Mouse (Mus musculus) thymus, adult 2 months (tissue): ENCODE measurements at regions not wholly inside any gene's neighbourhood (a gene's known extent, or its start where the extent isn't known, plus 50 kb on each side); places are given as distances from the start of the nearest gene placed in this dataset.

Source experiments
- DNase-seq: peaks from one replicate; pipeline ENCODE4 v3.0.0; 2021
- H3K27ac ChIP-seq: fragments of 200-500 bp; 2 replicates; pipeline ENCODE4 v1.5.1; 2012; ENCODE audit warnings: low read length, control low read depth; ENCODE audit not compliant: control insufficient read depth, insufficient read depth
- H3K27me3 ChIP-seq: fragments of 200-500 bp; 2 replicates; pipeline ENCODE4 v1.6.1; 2012; ENCODE audit warnings: mild to moderate bottlenecking, low read length, moderate library complexity, mixed read lengths; ENCODE audit not compliant: control insufficient read depth, insufficient read depth
- H3K36me3 ChIP-seq: fragments of 200-500 bp; 2 replicates; pipeline ENCODE4 v1.6.1; 2012; ENCODE audit warnings: mild to moderate bottlenecking, low read length, moderate library complexity; ENCODE audit not compliant: control insufficient read depth, insufficient read depth
- H3K4me1 ChIP-seq: fragments of 200-500 bp; replicated peaks from 2 replicates; pipeline ENCODE4 v1.6.1; 2012; ENCODE audit warnings: low read length; ENCODE audit not compliant: control insufficient read depth, insufficient read depth
- H3K4me3 ChIP-seq: fragments of 200-500 bp; 2 replicates; pipeline ENCODE4 v1.5.1; 2012; ENCODE audit warnings: mild to moderate bottlenecking, low read length, control low read depth, moderate library complexity; ENCODE audit not compliant: control insufficient read depth, insufficient read depth
- CTCF ChIP-seq: fragments of 200-500 bp; IDR thresholded peaks from 2 replicates; pipeline ENCODE4 v1.5.1; 2012; ENCODE audit warnings: mild to moderate bottlenecking, control low read depth, low read length, moderate library complexity, borderline replicate concordance; ENCODE audit not compliant: control insufficient read depth, poor library complexity, insufficient read depth; ENCODE audit errors: extremely low read depth
- POLR2A ChIP-seq: fragments of 200-500 bp; IDR thresholded peaks from 2 replicates; pipeline ENCODE4 v1.6.1; 2012; ENCODE audit warnings: mild to moderate bottlenecking, low read length, control low read depth, moderate library complexity; ENCODE audit not compliant: control insufficient read depth, poor library complexity, insufficient read depth; ENCODE audit errors: extremely low read depth
- WGBS: fragments of 180-500 bp; shearing (Covaris S2); methylation state at CpG from one replicate; pipeline ENCODE4 v1.1.7; 2018; 5-methylcytosine and 5-hydroxymethylcytosine counted together

DNA sequence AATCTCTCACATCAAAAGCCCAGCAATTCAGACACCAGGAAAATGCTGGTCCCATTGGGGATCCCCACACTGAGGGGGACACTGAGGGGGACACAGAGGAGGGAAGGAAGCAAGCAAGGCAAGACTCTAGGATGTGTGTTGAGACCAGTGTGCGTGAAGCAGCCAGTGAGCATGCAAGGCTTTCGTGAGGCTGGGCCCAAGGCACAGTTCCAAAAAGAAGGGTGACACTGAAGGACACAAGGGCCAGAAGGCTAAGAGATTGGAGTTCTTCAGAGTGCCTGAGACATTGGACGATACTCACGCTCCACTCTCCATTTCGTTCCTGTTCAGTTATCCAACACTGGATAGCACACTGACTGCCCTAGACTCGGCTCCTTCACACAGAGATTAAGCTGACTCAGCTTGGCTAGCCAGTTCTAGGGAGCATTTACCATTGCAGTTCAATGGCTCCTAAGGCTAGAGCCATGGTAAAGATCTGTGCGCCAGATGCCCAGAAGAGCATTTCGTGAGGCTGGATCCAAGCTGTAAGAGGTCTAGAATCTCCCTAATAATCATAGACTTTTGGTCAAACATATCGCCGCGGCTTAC lies 150.1 kb downstream of the Zfp36l1 start:
- Histone ChIP-seq H3K27me3 (no peaks in the 10 kb centered on the region), H3K4me1 (peaks cover 15% of the 10 kb centered on the region), H3K4me3 (no peak overlapping the region), H3K27ac (no peak overlapping the region), H3K36me3 (no peaks in the 10 kb centered on the region)
- TF ChIP-seq CTCF (no peak), POLR2A (no peak)
- no peak for DNase-seq
- 98% methylated on average over 11 of the region's 11 CpGs for WGBS

DNA sequence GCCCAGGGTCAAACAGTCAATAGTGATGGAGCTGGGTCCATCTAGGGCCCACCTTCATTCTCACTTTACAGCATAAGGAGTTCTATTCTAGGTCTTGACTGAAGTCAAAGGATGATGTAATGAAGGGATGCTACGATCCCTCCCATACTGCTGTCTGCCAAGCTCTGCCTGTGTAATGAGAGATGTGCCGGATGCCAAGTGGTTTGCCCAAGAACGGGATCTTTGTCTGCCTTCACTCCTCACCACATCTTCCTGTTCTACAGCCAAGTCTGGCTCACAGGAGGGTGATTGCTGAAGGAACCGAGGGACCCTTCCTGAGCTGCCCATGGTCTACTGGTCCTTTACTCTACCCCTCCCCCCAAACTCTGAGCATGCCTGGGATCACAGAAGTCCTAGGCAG lies 150.9 kb downstream of the Zfp36l1 start:
- 52% methylated on average over 4 of the region's 4 CpGs for WGBS
- DNase-seq, result no peak
- peaks cover 15% of the 10 kb centered on the region for H3K4me1 ChIP-seq
- H3K27ac ChIP-seq, result no peak overlapping the region
- H3K27me3 ChIP-seq, result no peaks in the 10 kb centered on the region
- no peak overlapping the region for H3K4me3 ChIP-seq
- no peaks in the 10 kb centered on the region for H3K36me3 ChIP-seq
- TF ChIP-seq CTCF (no peak), POLR2A (no peak)

DNA sequence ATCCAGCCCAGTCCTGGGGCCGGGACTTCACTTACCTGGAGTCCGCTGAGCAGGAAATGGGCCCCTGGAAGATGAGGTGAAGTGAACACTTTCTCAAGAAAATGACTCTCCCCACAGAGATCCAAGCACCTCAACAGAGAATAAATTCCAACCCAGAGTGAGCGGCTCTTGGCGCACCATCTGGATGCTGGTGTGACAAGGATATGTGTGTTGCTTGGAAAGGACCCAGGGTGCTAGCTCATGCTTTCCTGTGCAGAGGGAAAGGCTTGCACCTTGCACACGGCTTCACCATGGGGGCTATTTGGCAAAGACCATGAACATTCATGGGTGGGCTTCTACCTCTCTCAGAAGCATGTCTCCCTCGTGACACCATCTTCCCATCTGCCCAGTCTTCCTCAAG lies 151.7 kb downstream of the Zfp36l1 start:
- TF ChIP-seq POLR2A (no peak), CTCF (no peak)
- no peak overlapping the region for H3K27ac ChIP-seq
- H3K27me3 ChIP-seq, result no peaks in the 10 kb centered on the region
- DNase-seq, result no peak
- peaks cover 15% of the 10 kb centered on the region for H3K4me1 ChIP-seq
- no peak overlapping the region for H3K4me3 ChIP-seq
- no peaks in the 10 kb centered on the region for H3K36me3 ChIP-seq
- 93% methylated on average over 6 of the region's 6 CpGs for WGBS

DNA sequence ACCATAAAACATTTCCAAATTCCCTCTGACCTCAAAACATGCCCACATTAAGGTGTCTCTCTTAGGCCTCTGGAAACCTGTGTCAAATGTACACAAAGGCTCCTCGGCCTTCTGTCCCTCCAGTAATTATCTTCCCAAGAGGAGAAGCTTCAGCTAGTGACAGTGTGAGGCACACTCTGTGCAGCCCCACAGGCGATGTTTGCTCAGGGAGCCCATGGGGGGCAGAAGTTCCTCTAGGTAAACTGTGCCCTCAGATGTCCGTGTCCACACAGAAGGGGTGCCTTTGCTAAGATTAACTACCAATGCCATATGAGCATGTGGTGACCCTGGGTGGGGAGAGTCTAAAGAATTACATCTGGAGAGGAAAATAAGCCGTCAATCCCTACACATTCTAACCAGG lies 152.4 kb downstream of the Zfp36l1 start:
- H3K27me3 ChIP-seq, result no peaks in the 10 kb centered on the region
- H3K36me3 ChIP-seq, result no peaks in the 10 kb centered on the region
- no peak for TF ChIP-seq CTCF
- no peak for TF ChIP-seq POLR2A
- WGBS, result 86% methylated on average over 4 of the region's 4 CpGs
- no peak overlapping the region for H3K4me3 ChIP-seq
- no peak for DNase-seq
- peaks cover 8% of the 10 kb centered on the region; the same call in 1 of the 2 replicates for H3K4me1 ChIP-seq
- no peak overlapping the region for H3K27ac ChIP-seq

DNA sequence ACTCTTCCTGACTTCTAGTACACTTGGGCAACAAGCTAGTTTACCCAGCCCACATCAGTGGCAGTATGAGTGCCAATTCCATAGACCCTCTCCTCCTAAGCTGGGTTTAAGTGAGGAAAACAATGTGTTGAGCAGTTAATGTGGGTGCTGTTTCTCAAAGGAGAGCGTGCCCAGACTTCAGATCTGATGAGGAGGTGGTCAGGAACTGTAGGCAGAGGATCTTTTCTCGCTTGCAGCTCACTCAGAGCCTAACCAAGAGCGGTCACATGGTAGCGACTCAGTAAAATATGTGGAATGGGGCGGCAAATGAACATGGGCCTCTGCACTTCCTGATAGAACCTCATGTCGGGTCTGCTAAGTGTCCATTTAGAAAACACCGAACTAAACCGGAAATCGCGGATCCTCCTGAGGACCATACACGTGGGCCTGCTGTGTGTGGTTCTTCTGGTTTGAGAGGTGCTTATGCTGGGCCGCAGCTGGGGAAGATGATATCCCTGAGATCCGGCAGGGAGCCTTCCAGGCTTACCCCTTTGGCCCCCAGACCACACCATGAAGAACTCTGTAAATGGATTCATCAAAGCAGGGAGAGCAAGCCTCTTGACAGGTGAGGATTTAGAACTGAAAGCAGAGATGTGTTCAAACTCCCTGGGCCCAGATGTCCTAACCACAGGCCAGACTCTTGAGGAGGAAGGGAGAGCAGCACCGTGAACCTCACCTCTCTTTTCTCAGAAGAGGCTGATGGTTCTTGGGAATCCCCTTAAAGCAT lies 153.1 kb downstream of the Zfp36l1 start:
- no peaks in the 10 kb centered on the region for H3K27me3 ChIP-seq
- TF ChIP-seq POLR2A, result no peak
- no peak for TF ChIP-seq CTCF
- no peaks in the 10 kb centered on the region for H3K36me3 ChIP-seq
- H3K4me3 ChIP-seq, result no peak overlapping the region
- WGBS, result 58% methylated on average over 14 of the region's 14 CpGs
- DNase-seq, result no peak
- peaks cover 6% of the 10 kb centered on the region; the same call in 1 of the 2 replicates for H3K4me1 ChIP-seq
- H3K27ac ChIP-seq, result no peak overlapping the region

DNA sequence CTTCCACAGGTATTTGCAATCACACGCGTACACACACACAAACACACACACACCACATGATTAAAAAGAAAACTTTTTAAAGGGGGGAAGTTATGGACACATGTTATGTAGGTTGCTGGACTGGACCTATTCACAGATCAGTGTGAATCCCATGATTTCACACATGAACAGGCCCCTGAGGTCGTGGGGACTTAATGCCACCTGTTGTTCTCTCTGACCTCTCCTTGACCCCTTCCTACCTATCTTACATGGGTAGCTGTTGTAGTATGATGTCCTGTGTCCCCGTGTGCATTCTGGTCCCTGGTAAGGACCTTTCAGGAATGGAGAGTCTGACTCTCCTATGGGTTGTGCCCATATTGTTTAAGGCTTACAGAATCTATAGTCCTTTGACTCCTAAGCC lies 155.6 kb downstream of the Zfp36l1 start:
- TF ChIP-seq POLR2A (no peak), CTCF (no peak)
- Histone ChIP-seq H3K4me3 (no peak overlapping the region), H3K4me1 (peaks cover 6% of the 10 kb centered on the region; the same call in 1 of the 2 replicates), H3K27me3 (no peaks in the 10 kb centered on the region), H3K27ac (no peak overlapping the region), H3K36me3 (no peaks in the 10 kb centered on the region)
- DNase-seq, result no peak
- 93% methylated on average over 4 of the region's 4 CpGs for WGBS
